Mouse (Mus musculus) forebrain, embryonic 11.5 days (tissue): ENCODE measurements around the gene Npm3. TPM values are rescaled to one million over a fixed set of nuclear protein-coding genes. Genes with fewer than 3 reads are reported as not detected.

Experiments
- ATAC-seq: fragments of 200-750 bp; cut with Nextera tagmentation; replicated peaks from 2 replicates; pipeline ENCODE4 v1.8.0; 2017; ENCODE audit warnings: moderate TSS enrichment; ENCODE audit not compliant: low FRiP score
- DNase-seq: peaks from one replicate; pipeline ENCODE4 v3.0.0-alpha.2; 2017; ENCODE audit warnings: low spot score
- H3K27ac ChIP-seq: fragments of 300-500 bp; sonication (generic); 2 replicates; pipeline ENCODE4 v1.5.1; 2014; ENCODE audit warnings: low read depth, low read length
- H3K27me3 ChIP-seq: fragments of 300-500 bp; sonication (generic); 2 replicates; pipeline ENCODE4 v1.6.1; 2014; ENCODE audit warnings: mild to moderate bottlenecking, low read length, mixed read lengths; ENCODE audit not compliant: control insufficient read depth, insufficient read depth
- H3K36me3 ChIP-seq: fragments of 300-500 bp; sonication (generic); 2 replicates; pipeline ENCODE4 v1.6.1; 2014; ENCODE audit warnings: mild to moderate bottlenecking, low read length, moderate library complexity, mixed read lengths; ENCODE audit not compliant: control insufficient read depth, insufficient read depth
- H3K4me1 ChIP-seq: fragments of 300-500 bp; sonication (generic); replicated peaks from 2 replicates; pipeline ENCODE4 v1.6.1; 2014; ENCODE audit warnings: low read length, mixed read lengths; ENCODE audit not compliant: control insufficient read depth, insufficient read depth
- H3K4me2 ChIP-seq: fragments of 300-500 bp; sonication (generic); 2 replicates; pipeline ENCODE4 v1.6.1; 2014; ENCODE audit warnings: low read depth, mild to moderate bottlenecking, low read length, moderate library complexity, mixed read lengths; ENCODE audit not compliant: severe bottlenecking
- H3K4me3 ChIP-seq: fragments of 300-500 bp; sonication (generic); 2 replicates; pipeline ENCODE4 v1.5.1; 2014; ENCODE audit warnings: low read depth, low read length
- H3K9ac ChIP-seq: fragments of 300-500 bp; sonication (generic); 2 replicates; pipeline ENCODE4 v1.6.1; 2014; ENCODE audit warnings: low read length
- H3K9me3 ChIP-seq: fragments of 300-500 bp; sonication (generic); 2 replicates; pipeline ENCODE4 v1.6.1; 2016; ENCODE audit warnings: low read length, mixed read lengths; ENCODE audit not compliant: control insufficient read depth
- WGBS: fragments of 180-500 bp; shearing (Covaris S2); extraction: QIAGEN DNeasy Blood & Tissue Kit; methylation state at CpG from one replicate; pipeline ENCODE4 v1.1.7; 2014; 5-methylcytosine and 5-hydroxymethylcytosine counted together
- polyA plus RNA-seq: library from polyadenylated mRNA; unstranded; fragments of >200 nt; fragmentation: Nextera tagmentation; extraction: Ambion mirVana; gene quantifications from 2 replicates; pipeline ENCODE4 v1.2.1, GENCODE M21; 2014

Npm3 gene
- polyA plus RNA-seq, 1 experiment from 2014 or later, result 13.1 TPM

DNA sequence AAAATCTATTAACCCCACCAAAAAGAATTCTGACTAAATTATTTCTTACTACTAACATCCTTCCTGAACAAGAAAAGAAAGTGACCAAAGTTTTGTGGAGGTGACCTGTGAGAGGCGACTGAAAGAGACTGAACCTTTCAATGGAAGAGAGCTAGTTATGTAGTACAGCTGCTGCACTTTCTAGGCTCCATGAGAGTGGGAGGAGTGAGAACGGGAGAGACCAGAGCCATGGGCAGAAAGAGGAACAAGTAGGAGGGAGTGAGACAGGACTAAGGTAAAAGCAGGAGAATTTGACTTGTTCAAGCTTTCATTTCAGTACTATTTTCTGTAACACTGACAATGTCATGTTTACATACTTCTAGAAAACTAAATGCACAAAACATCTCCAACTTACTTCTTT is 26.1 kb upstream of the Npm3 start:
- ATAC-seq, result no peak

GRCm38 (mm10) chr19:45771501-45771900 is 22.1 kb upstream of the Npm3 start:
- H3K36me3 ChIP-seq, result peaks cover 37% of the 10 kb centered on the region
- ATAC-seq, result no peak
- no peak overlapping the region for H3K4me3 ChIP-seq

More for the DNA sequence above, 26.1 kb upstream of the Npm3 start:
- 74% methylated on average over 2 of the region's 2 CpGs for WGBS
- H3K9me3 ChIP-seq, result no peaks in the 10 kb centered on the region
- no peaks in the 10 kb centered on the region for H3K27me3 ChIP-seq
- no peak for DNase-seq
- H3K36me3 ChIP-seq, result peaks cover 14% of the 10 kb centered on the region; the same call in 1 of the 2 replicates
- no peak overlapping the region for H3K9ac ChIP-seq
- no peak overlapping the region for H3K27ac ChIP-seq
- no peak overlapping the region for H3K4me2 ChIP-seq
- H3K4me3 ChIP-seq, result no peak overlapping the region
- H3K4me1 ChIP-seq, result peaks cover 2% of the 10 kb centered on the region; the same call in 1 of the 2 replicates

GRCm38 (mm10) chr19:45760810-45761209 is 11.4 kb upstream of the Npm3 start:
- peaks cover 42% of the 10 kb centered on the region for H3K36me3 ChIP-seq
- DNase-seq (peak; percentile 15), ATAC-seq (no peak)
- no peaks in the 10 kb centered on the region for H3K27me3 ChIP-seq
- no peak overlapping the region for H3K4me3 ChIP-seq
- H3K9me3 ChIP-seq, result no peaks in the 10 kb centered on the region
- WGBS, result 93% methylated on average over 3 of the region's 3 CpGs
- H3K4me1 ChIP-seq, result no peaks in the 10 kb centered on the region
- no peak overlapping the region for H3K27ac ChIP-seq
- H3K4me2 ChIP-seq, result no peak overlapping the region
- no peak overlapping the region for H3K9ac ChIP-seq

More at GRCm38 (mm10) chr19:45771501-45771900, 22.1 kb upstream of the Npm3 start:
- Histone ChIP-seq H3K9ac (no peak overlapping the region), H3K4me2 (no peak overlapping the region), H3K9me3 (no peaks in the 10 kb centered on the region), H3K27me3 (no peaks in the 10 kb centered on the region), H3K27ac (no peak overlapping the region), H3K4me1 (no peaks in the 10 kb centered on the region)
- WGBS, result 93% methylated on average over 5 of the region's 5 CpGs
- no peak for DNase-seq

- H3K27ac ChIP-seq, result no peak overlapping the region
- H3K9ac ChIP-seq, result no peak overlapping the region
- H3K27me3 ChIP-seq, result no peaks in the 10 kb centered on the region
- no peaks in the 10 kb centered on the region for H3K4me1 ChIP-seq
- H3K9me3 ChIP-seq, result no peaks in the 10 kb centered on the region
- 97% methylated on average over 5 of the region's 5 CpGs for WGBS
- H3K4me2 ChIP-seq, result no peak overlapping the region
- H3K4me3 ChIP-seq, result no peak overlapping the region
- peaks cover 37% of the 10 kb centered on the region for H3K36me3 ChIP-seq
- peak; percentile 13 for DNase-seq
- ATAC-seq, result no peak
Measured at GRCm38 (mm10) chr19:45758671-45759070, 9.3 kb upstream of the Npm3 start.

DNA sequence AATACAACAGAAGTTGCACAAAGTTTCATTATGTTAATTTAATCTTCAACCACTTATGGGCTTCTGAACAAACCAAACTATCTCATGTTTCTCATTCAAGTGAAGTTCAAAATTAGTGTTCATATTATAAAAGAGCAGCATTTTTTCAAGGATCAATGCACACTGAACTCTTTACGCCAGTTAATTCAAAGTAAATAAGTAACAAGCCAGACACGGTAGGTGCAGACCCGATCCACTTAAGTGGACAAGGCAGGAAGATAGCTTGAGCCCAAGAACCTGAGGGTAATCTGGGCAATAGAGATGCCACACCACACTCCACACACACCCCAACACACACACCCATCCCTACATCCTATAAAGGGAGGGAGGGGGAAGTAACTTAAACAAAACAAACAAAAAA is 4.2 kb upstream of the Npm3 start:
- Histone ChIP-seq H3K4me2 (no peak overlapping the region), H3K27me3 (no peaks in the 10 kb centered on the region), H3K9me3 (no peaks in the 10 kb centered on the region), H3K9ac (no peak overlapping the region), H3K27ac (no peak overlapping the region), H3K4me1 (peaks cover 3% of the 10 kb centered on the region; the same call in 1 of the 2 replicates), H3K36me3 (peaks cover 25% of the 10 kb centered on the region), H3K4me3 (no peak overlapping the region)
- 93% methylated on average over 3 of the region's 3 CpGs for WGBS
- no peak for DNase-seq
- ATAC-seq, result no peak

DNA sequence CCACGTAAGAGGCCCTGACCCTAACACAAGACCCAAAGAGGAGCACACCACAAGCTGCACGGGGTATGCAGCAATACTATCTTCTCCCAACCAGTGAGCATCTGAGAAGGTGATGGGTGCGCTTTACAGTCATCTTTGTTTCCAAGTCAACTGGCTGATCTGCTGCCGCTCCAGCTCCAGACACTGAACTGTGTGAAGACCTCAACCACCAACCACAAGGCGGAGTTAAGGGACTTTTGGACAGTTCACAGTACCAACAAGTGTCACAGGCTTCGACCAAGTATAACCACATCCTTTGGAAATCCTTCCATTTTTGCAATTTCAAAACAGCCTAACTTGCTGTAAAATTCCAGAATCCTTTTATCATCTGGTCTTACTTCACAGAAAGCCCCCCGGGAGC is 2.5 kb upstream of the Npm3 start:
- no peak for ATAC-seq
- peaks cover 12% of the 10 kb centered on the region for H3K4me1 ChIP-seq
- peaks cover 4% of the 10 kb centered on the region for H3K27me3 ChIP-seq
- no peaks in the 10 kb centered on the region for H3K9me3 ChIP-seq
- H3K9ac ChIP-seq, result no peak overlapping the region
- no peak overlapping the region for H3K4me2 ChIP-seq
- WGBS, result 93% methylated on average over 7 of the region's 7 CpGs
- no peak overlapping the region for H3K4me3 ChIP-seq
- peaks cover 9% of the 10 kb centered on the region for H3K36me3 ChIP-seq
- H3K27ac ChIP-seq, result no peak overlapping the region
- peak; percentile 38 for DNase-seq

GRCm38 (mm10) chr19:45748691-45749242 is 624 bp downstream of the Npm3 start:
- Histone ChIP-seq H3K4me2 (peak overlapping the region; percentile 95), H3K9ac (peak overlapping the region; percentile 82), H3K27ac (no peak overlapping the region), H3K4me3 (peak overlapping the region; percentile 89), H3K9me3 (no peaks in the 10 kb centered on the region), H3K36me3 (peaks cover 2% of the 10 kb centered on the region; the same call in 1 of the 2 replicates), H3K27me3 (peaks cover 32% of the 10 kb centered on the region), H3K4me1 (peaks cover 21% of the 10 kb centered on the region)
- 3% methylated on average over 32 of the region's 33 CpGs for WGBS
- peak; percentile 47 for ATAC-seq
- DNase-seq, result peak; percentile 61

- H3K9ac ChIP-seq, result peak overlapping the region; percentile 82; the same call in 1 of the 2 replicates
- H3K36me3 ChIP-seq, result 0 out of 2 replicates have a peak, but pooled peaks cover 2% of the 10 kb centered on the region
- H3K4me1 ChIP-seq, result peaks cover 21% of the 10 kb centered on the region
- peaks cover 38% of the 10 kb centered on the region for H3K27me3 ChIP-seq
- DNase-seq (peak; percentile 52), ATAC-seq (no peak)
- H3K9me3 ChIP-seq, result no peaks in the 10 kb centered on the region
- peak overlapping the region; percentile 89; the same call in 1 of the 2 replicates for H3K4me3 ChIP-seq
- H3K27ac ChIP-seq, result no peak overlapping the region
- peak overlapping the region; percentile 95; the same call in 1 of the 2 replicates for H3K4me2 ChIP-seq
- 59% methylated on average over 9 of the region's 9 CpGs for WGBS
Measured at GRCm38 (mm10) chr19:45748206-45748605, 1.2 kb downstream of the Npm3 start.
